Mouse (Mus musculus) C2C12 (cell line): Measurements from ENCODE around the gene Ech1.

ENCODE experiments used
- CEBPB ChIP-seq: IDR thresholded peaks from one replicate; pipeline ENCODE4 v1.6.1; 2011; ENCODE audit warnings: low read depth, mild to moderate bottlenecking, control low read depth, moderate library complexity
- CTCF ChIP-seq: IDR thresholded peaks from one replicate; pipeline ENCODE4 v1.5.1; 2011; ENCODE audit not compliant: control insufficient read depth, insufficient read depth, insufficient read length
- FOSL1 ChIP-seq: IDR thresholded peaks from one replicate; pipeline ENCODE4 v1.8.0; 2011; ENCODE audit warnings: mild to moderate bottlenecking, low read length; ENCODE audit not compliant: poor library complexity, insufficient read depth, severe bottlenecking
- MAX ChIP-seq: IDR thresholded peaks from one replicate; pipeline ENCODE4 v1.6.1; 2011; ENCODE audit warnings: mild to moderate bottlenecking, control low read depth
- MYOD1 ChIP-seq: IDR thresholded peaks from one replicate; pipeline ENCODE4 v1.6.1; 2011; ENCODE audit warnings: low read depth; ENCODE audit not compliant: control insufficient read depth, insufficient read length
- MYOG ChIP-seq: IDR thresholded peaks from one replicate; pipeline ENCODE4 v1.6.1; 2011; ENCODE audit not compliant: control insufficient read depth, insufficient read length; ENCODE audit errors: extremely low read depth
- USF1 ChIP-seq: IDR thresholded peaks from one replicate; pipeline ENCODE4 v1.6.1; 2011; ENCODE audit warnings: low read depth, mild to moderate bottlenecking, control low read depth, moderate library complexity

DNA sequence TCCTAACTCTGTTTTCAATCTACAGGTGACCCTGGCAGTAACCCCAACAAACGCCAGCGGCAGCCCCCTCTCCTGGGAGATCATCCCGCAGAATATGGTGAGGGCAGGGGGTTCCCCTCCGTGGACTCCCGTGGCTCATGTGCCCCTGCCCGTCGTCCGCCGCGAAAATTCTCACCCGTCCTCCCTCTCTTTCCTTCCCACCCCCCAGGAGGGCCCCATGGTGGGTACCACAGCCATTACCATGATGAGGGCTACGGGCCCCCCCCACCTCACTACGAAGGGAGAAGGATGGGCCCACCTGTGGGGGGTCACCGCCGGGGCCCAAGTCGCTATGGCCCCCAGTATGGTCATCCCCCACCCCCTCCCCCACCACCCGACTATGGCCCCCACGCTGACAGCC is 6.6 kb upstream of the Ech1 start:
- TF ChIP-seq MYOD1, result no peak
- no peak for TF ChIP-seq CTCF
- TF ChIP-seq MAX, result no peak
- TF ChIP-seq MYOG, result no peak
- TF ChIP-seq USF1, result no peak
- TF ChIP-seq CEBPB, result no peak
- no peak for TF ChIP-seq FOSL1
